10 mouse cellular contexts compared by ENCODE assay signal in genomic region chr2:13409767-13410519, GRCm38 (mm10).
DNase-seq lines count a peak whose midpoint lies in the region; ATAC-seq and TF ChIP-seq lines count a peak whose summit lies in the region.
"Had no signal": no experiment of that assay in that cellular context is flagged by ENCODE, and none has a peak within 500 bp of the region (broad histone marks: within the 10 kb centered on the region; RNA-seq: fewer than 3 reads in every experiment).

No protein-coding gene starts in this region.

- no peaks in the 10 kb centered on the region for H3K27me3 ChIP-seq in lung, postnatal 0 days (replicated peaks; ENCODE audit: insufficient read depth, low read length)

- peak; percentile 45 for ATAC-seq in lung, postnatal 0 days
- peak; percentile 34 for ATAC-seq in granulocyte monocyte progenitor cell, adult 5-6 weeks (replicated peaks; ENCODE audit: poor library complexity, severe bottlenecking)
- peak; percentile 59 for ATAC-seq in neutrophil, adult 5-6 weeks (ENCODE audit: extremely low read depth, insufficient number of reproducible peaks, low FRiP score, poor library complexity, severe bottlenecking)

- 0 out of 2 replicates have a peak overlapping the region, but pooled peaks have one; percentile 39 for H3K27ac ChIP-seq in lung, postnatal 0 days (ENCODE audit: low read length)

- no peaks in the 10 kb centered on the region for H3K9me3 ChIP-seq in lung, postnatal 0 days (ENCODE audit: low read length)

- 76% methylated on average over 2 of the region's 2 CpGs for WGBS in lung, postnatal 0 days
- WGBS in lung, adult 2 months = 67% methylated on average over 2 of the region's 2 CpGs

- peak; percentile 20 for DNase-seq in adrenal gland, postnatal 10 days
- no peak for DNase-seq in adrenal gland, adult 8-10 months
- peak; percentile 77 for DNase-seq in lung, postnatal 0 days (ENCODE audit: low spot score)
- no peak for DNase-seq in lung, adult 2 months
- DNase-seq in thymus, postnatal 25 days = no peak
- DNase-seq in spleen, adult 18-20 months = no peak
- DNase-seq: cerebellum, postnatal 14 days; gastrocnemius, postnatal 14 days had no signal

- no peak overlapping the region for H3K9ac ChIP-seq in lung, postnatal 0 days (replicated peaks; ENCODE audit: low read depth)

- no peak overlapping the region for H3K4me3 ChIP-seq in lung, postnatal 0 days (ENCODE audit: low read depth, low read length)
- no peak overlapping the region for H3K4me3 ChIP-seq in lung, adult 2 months (replicated peaks; ENCODE audit: extremely low read depth, low read depth, low read length)

- TF ChIP-seq POLR2A in lung, adult 2 months (IDR thresholded peaks at IDR 0.05; ENCODE audit: borderline replicate concordance, extremely low read depth, low read depth, low read length) = no peak

- no peak for TF ChIP-seq CTCF in lung, postnatal 0 days (IDR thresholded peaks at IDR 0.05)
- TF ChIP-seq CTCF in lung, adult 2 months (IDR thresholded peaks at IDR 0.05; ENCODE audit: insufficient read depth, low read length) = no peak

- H3K4me1 ChIP-seq in lung, postnatal 0 days (ENCODE audit: insufficient read depth, low read depth, low read length) = peaks cover 8% of the 10 kb centered on the region; the same call in 1 of the 2 replicates
- H3K4me1 ChIP-seq in lung, adult 2 months (ENCODE audit: control insufficient read depth, insufficient read depth, low read length) = peaks cover 31% of the 10 kb centered on the region

- H3K36me3 ChIP-seq in lung, postnatal 0 days (ENCODE audit: insufficient read depth, low read length) = no peaks in the 10 kb centered on the region

- no peak overlapping the region for H3K4me2 ChIP-seq in lung, postnatal 0 days (replicated peaks; ENCODE audit: low read depth, low read length)

- peak; percentile 54; the same call in 1 of the 2 replicates for TF ChIP-seq EP300 in lung, postnatal 0 days (IDR thresholded peaks at IDR 0.05)

Comparison
In these comparisons a context has a peak if more than half of its experiments do, and no peak if none do; other contexts are left out.
1. DNase-seq: peak in adrenal gland, postnatal 10 days (single experiment) and lung, postnatal 0 days (single experiment); none in adrenal gland, adult 8-10 months (single experiment), lung, adult 2 months (single experiment), thymus, postnatal 25 days (single experiment) and spleen, adult 18-20 months (0 of 2).
2. Peak in every context shown above with its lines, with median percentiles within 50 percentile points of each other: ATAC-seq.